Comparison of ENCODE assay signal across 16 mouse cellular contexts in genomic region chr6:125170194-125170593, GRCm38 (mm10). TPM values are rescaled to one million over a fixed set of nuclear protein-coding genes. Genes with fewer than 3 reads are reported as not detected.
A peak's percentile ranks its signal among the peaks of the same experiment; 100 is the strongest.
DNase-seq lines count a peak whose midpoint lies in the region; ATAC-seq and TF ChIP-seq lines count a peak whose summit lies in the region.
"Had no signal": no experiment of that assay in that cellular context is flagged by ENCODE, and none has a peak within 500 bp of the region (broad histone marks: within the 10 kb centered on the region; RNA-seq: fewer than 3 reads in every experiment).

No protein-coding gene starts in this region.

- no peak overlapping the region for H3K4me3 ChIP-seq in heart, embryonic 13.5 days
- H3K4me3 ChIP-seq in layer of hippocampus, adult 2 months = no peak overlapping the region
- H3K4me3 ChIP-seq in midbrain, embryonic 14.5 days (replicated peaks; ENCODE audit: low read depth, low read length) = no peak overlapping the region
- H3K4me3 ChIP-seq in midbrain, embryonic 15.5 days = no peak overlapping the region
- H3K4me3 ChIP-seq: embryonic facial prominence, embryonic 13.5 days; forebrain, embryonic 10.5 days; hindbrain, embryonic 15.5 days; midbrain, embryonic 12.5 days had no signal

- peak overlapping the region; percentile 63 for H3K9ac ChIP-seq in heart, embryonic 13.5 days
- H3K9ac ChIP-seq in midbrain, embryonic 14.5 days (replicated peaks; ENCODE audit: low read length) = 0 out of 2 replicates have a peak overlapping the region, but pooled peaks have one; percentile 3
- H3K9ac ChIP-seq in midbrain, embryonic 15.5 days = no peak overlapping the region
- H3K9ac ChIP-seq: embryonic facial prominence, embryonic 13.5 days; hindbrain, embryonic 15.5 days; midbrain, embryonic 12.5 days had no signal

- no peak overlapping the region for H3K4me2 ChIP-seq in heart, embryonic 13.5 days
- H3K4me2 ChIP-seq in midbrain, embryonic 14.5 days (ENCODE audit: low read length) = no peak overlapping the region
- H3K4me2 ChIP-seq in midbrain, embryonic 15.5 days = no peak overlapping the region
- H3K4me2 ChIP-seq: embryonic facial prominence, embryonic 13.5 days; hindbrain, embryonic 15.5 days; midbrain, embryonic 12.5 days had no signal

- no peak for ATAC-seq in heart, embryonic 13.5 days (ENCODE audit: extremely low read depth, insufficient number of reproducible peaks, low FRiP score, low TSS enrichment)
- ATAC-seq in midbrain, embryonic 14.5 days (ENCODE audit: low FRiP score, low TSS enrichment) = no peak
- no peak for ATAC-seq in midbrain, embryonic 15.5 days (replicated peaks)
- ATAC-seq: activated CD4-positive, CD25-positive, alpha-beta regulatory T cell, adult 4 months had no signal

- H3K4me1 ChIP-seq in heart, embryonic 13.5 days = peaks cover 32% of the 10 kb centered on the region
- peaks cover 18% of the 10 kb centered on the region for H3K4me1 ChIP-seq in midbrain, embryonic 14.5 days (ENCODE audit: control insufficient read depth, insufficient read depth, low read length)
- H3K4me1 ChIP-seq in midbrain, embryonic 15.5 days = peaks cover 20% of the 10 kb centered on the region

- no peak for DNase-seq in heart, postnatal 25 days (ENCODE audit: low spot score)
- DNase-seq in layer of hippocampus, adult 2 months (ENCODE audit: low spot score in 2 of 2) = no peak
- DNase-seq in layer of hippocampus, adult 9-10 months (ENCODE audit: low spot score) = no peak
- no peak for DNase-seq in midbrain, embryonic 14.5 days
- no peak for DNase-seq in thymus, postnatal 4 days
- DNase-seq: cerebellum, adult 18-20 months; kidney, adult 9 months; lung, postnatal 4 days; thymus, postnatal 14 days had no signal

- peak; percentile 62 for TF ChIP-seq CTCF in layer of hippocampus, adult 2 months (conservative IDR thresholded peaks at IDR 0.05)

- 0 out of 2 replicates have a peak overlapping the region, but pooled peaks have one; percentile 5 for H3K27ac ChIP-seq in heart, embryonic 13.5 days (replicated peaks)
- no peak overlapping the region for H3K27ac ChIP-seq in layer of hippocampus, adult 2 months
- no peak overlapping the region for H3K27ac ChIP-seq in midbrain, embryonic 14.5 days (replicated peaks; ENCODE audit: low read depth, low read length)
- no peak overlapping the region for H3K27ac ChIP-seq in midbrain, embryonic 15.5 days
- H3K27ac ChIP-seq: embryonic facial prominence, embryonic 13.5 days; forebrain, embryonic 10.5 days; hindbrain, embryonic 15.5 days; midbrain, embryonic 12.5 days had no signal

- H3K36me3 ChIP-seq in heart, embryonic 13.5 days = peaks cover 80% of the 10 kb centered on the region
- peaks cover 79% of the 10 kb centered on the region for H3K36me3 ChIP-seq in midbrain, embryonic 14.5 days (ENCODE audit: control insufficient read depth, insufficient read depth, low read length)
- peaks cover 64% of the 10 kb centered on the region for H3K36me3 ChIP-seq in midbrain, embryonic 15.5 days (replicated peaks)

- 78% methylated on average over 6 of the region's 6 CpGs for WGBS in heart, embryonic 13.5 days
- WGBS in midbrain, embryonic 14.5 days = 86% methylated on average over 6 of the region's 6 CpGs
- WGBS in midbrain, embryonic 15.5 days = 85% methylated on average over 6 of the region's 6 CpGs

- no peaks in the 10 kb centered on the region for H3K27me3 ChIP-seq in heart, embryonic 13.5 days (replicated peaks)
- no peaks in the 10 kb centered on the region for H3K27me3 ChIP-seq in midbrain, embryonic 14.5 days (ENCODE audit: control insufficient read depth, insufficient read depth, low read length)
- H3K27me3 ChIP-seq in midbrain, embryonic 15.5 days (replicated peaks) = no peaks in the 10 kb centered on the region
- H3K27me3 ChIP-seq: embryonic facial prominence, embryonic 13.5 days; hindbrain, embryonic 15.5 days; midbrain, embryonic 12.5 days had no signal

- intact Hi-C loops in heart, postnatal 25 days (cut with DNase I) = no loop called here

- H3K9me3 ChIP-seq in heart, embryonic 13.5 days = no peaks in the 10 kb centered on the region
- no peaks in the 10 kb centered on the region for H3K9me3 ChIP-seq in midbrain, embryonic 14.5 days (ENCODE audit: control insufficient read depth, low read length)
- H3K9me3 ChIP-seq in midbrain, embryonic 15.5 days = no peaks in the 10 kb centered on the region
- H3K9me3 ChIP-seq: embryonic facial prominence, embryonic 13.5 days; forebrain, embryonic 10.5 days; hindbrain, embryonic 15.5 days; midbrain, embryonic 12.5 days had no signal

RNA-seq across cellular contexts. Expression of gene Gapdh, which starts 3.9 kb away (rescaled TPM):
- polyA plus RNA-seq in heart, embryonic 13.5 days (2015; fragmentation: Nextera tagmentation; extraction: Ambion mirVana) = 4,266 and 4,534 TPM in 2 replicates
- total RNA-seq in heart, postnatal 25 days (2021) = 1,000 to 10,000 TPM; 4,843 to 4,911 TPM
- total RNA-seq in layer of hippocampus, adult 2 months (2021) = 1,000 to 10,000 TPM; 2,438 to 2,531 TPM
- polyA plus RNA-seq in midbrain, embryonic 14.5 days (2014; fragmentation: Nextera tagmentation; extraction: Ambion mirVana) = 1,501 and 1,547 TPM in 2 replicates
- polyA plus RNA-seq in midbrain, embryonic 15.5 days (2015; fragmentation: Nextera tagmentation; extraction: Ambion mirVana) = 1,389 and 1,453 TPM in 2 replicates

RNA-seq across cellular contexts. Expression of gene Ncapd2, which starts 21.3 kb away (rescaled TPM):
- 80.3 and 81.8 TPM in 2 replicates for polyA plus RNA-seq in heart, embryonic 13.5 days (2015; fragmentation: Nextera tagmentation; extraction: Ambion mirVana)
- total RNA-seq in heart, postnatal 25 days (2021) = 10 to 100 TPM; 21.9 to 26.8 TPM
- total RNA-seq in layer of hippocampus, adult 2 months (2021) = 10 to 100 TPM; 24.3 to 28.5 TPM
- polyA plus RNA-seq in midbrain, embryonic 14.5 days (2014; fragmentation: Nextera tagmentation; extraction: Ambion mirVana) = 40.6 and 50.3 TPM in 2 replicates
- polyA plus RNA-seq in midbrain, embryonic 15.5 days (2015; fragmentation: Nextera tagmentation; extraction: Ambion mirVana) = 58.3 and 58.6 TPM in 2 replicates

RNA-seq across cellular contexts. Expression of gene Mrpl51, which starts 21.4 kb away (rescaled TPM):
- 219 and 251 TPM in 2 replicates for polyA plus RNA-seq in heart, embryonic 13.5 days (2015; fragmentation: Nextera tagmentation; extraction: Ambion mirVana)
- total RNA-seq in heart, postnatal 25 days (2021) = 100 to 1,000 TPM; 308 to 324 TPM
- total RNA-seq in layer of hippocampus, adult 2 months (2021) = 10 to 100 TPM; 70.8 to 75.3 TPM
- polyA plus RNA-seq in midbrain, embryonic 14.5 days (2014; fragmentation: Nextera tagmentation; extraction: Ambion mirVana) = 128 and 141 TPM in 2 replicates
- polyA plus RNA-seq in midbrain, embryonic 15.5 days (2015; fragmentation: Nextera tagmentation; extraction: Ambion mirVana) = 129 and 131 TPM in 2 replicates

RNA-seq across cellular contexts. Expression of gene Iffo1, which starts 25.2 kb away (rescaled TPM):
- 9.4 and 9.5 TPM in 2 replicates for polyA plus RNA-seq in heart, embryonic 13.5 days (2015; fragmentation: Nextera tagmentation; extraction: Ambion mirVana)
- 10 to 100 TPM in 1 of 2 experiments, 1 to 10 TPM in 1; 7.1 to 12.0 TPM for total RNA-seq in heart, postnatal 25 days (2021)
- total RNA-seq in layer of hippocampus, adult 2 months (2021) = 10 to 100 TPM; 69.9 to 71.9 TPM
- polyA plus RNA-seq in midbrain, embryonic 14.5 days (2014; fragmentation: Nextera tagmentation; extraction: Ambion mirVana) = 15.8 and 18.2 TPM in 2 replicates
- polyA plus RNA-seq in midbrain, embryonic 15.5 days (2015; fragmentation: Nextera tagmentation; extraction: Ambion mirVana) = 22.0 and 23.3 TPM in 2 replicates

RNA-seq across cellular contexts. Expression of gene Nop2, which starts 38.5 kb away (rescaled TPM):
- 42.7 and 48.1 TPM in 2 replicates for polyA plus RNA-seq in heart, embryonic 13.5 days (2015; fragmentation: Nextera tagmentation; extraction: Ambion mirVana)
- 10 to 100 TPM; 19.4 to 20.0 TPM for total RNA-seq in heart, postnatal 25 days (2021)
- total RNA-seq in layer of hippocampus, adult 2 months (2021) = 10 to 100 TPM; 30.8 to 31.7 TPM
- 42.7 and 46.3 TPM in 2 replicates for polyA plus RNA-seq in midbrain, embryonic 14.5 days (2014; fragmentation: Nextera tagmentation; extraction: Ambion mirVana)
- 48.4 and 49.1 TPM in 2 replicates for polyA plus RNA-seq in midbrain, embryonic 15.5 days (2015; fragmentation: Nextera tagmentation; extraction: Ambion mirVana)
